Mouse (Mus musculus): ENCODE data around the gene Kank4. TPM values are rescaled to one million over a fixed set of nuclear protein-coding genes. Genes with fewer than 3 reads are reported as not detected.

Gene Kank4
- polyA plus RNA-seq, 1 experiment from 2014 or later: 0.98 TPM

DNA sequence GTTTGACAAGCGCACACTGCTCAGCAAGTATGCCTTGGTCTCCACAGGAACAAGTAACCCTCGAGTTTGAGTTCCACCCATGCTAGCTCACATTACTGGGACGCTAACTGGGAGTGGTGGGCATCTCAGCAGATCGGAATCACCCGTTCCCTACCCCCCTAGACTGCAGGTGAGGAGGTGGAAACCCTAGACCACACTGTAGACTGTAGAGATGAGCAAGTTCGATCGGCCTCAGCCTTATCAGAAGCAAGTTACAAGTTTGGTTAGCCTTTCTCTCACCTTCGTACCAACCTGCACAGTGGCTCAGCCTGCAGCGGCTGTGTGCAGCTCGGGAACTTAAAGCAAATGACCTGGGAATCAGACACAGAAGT, 98.8 kb downstream of the Kank4 start:
- 87% methylated on average over 10 of the region's 10 CpGs for WGBS
- ATAC-seq (no peak), DNase-seq (ENCODE audit: low spot score) (no peak)
- no peaks in the 10 kb centered on the region for H3K36me3 ChIP-seq (ENCODE audit: insufficient read depth, low read length)
- H3K4me2 ChIP-seq (replicated peaks; ENCODE audit: low read depth, low read length): no peak overlapping the region
- no peaks in the 10 kb centered on the region for H3K4me1 ChIP-seq (ENCODE audit: insufficient read depth, low read depth, low read length)
- no peak for TF ChIP-seq EP300 (IDR thresholded peaks at IDR 0.05)
- no peak for TF ChIP-seq CTCF (IDR thresholded peaks at IDR 0.05)
- H3K9ac ChIP-seq (replicated peaks; ENCODE audit: low read depth): no peak overlapping the region
- no peak overlapping the region for H3K4me3 ChIP-seq (ENCODE audit: low read depth, low read length)
- H3K27ac ChIP-seq (ENCODE audit: low read length): no peak overlapping the region
- H3K9me3 ChIP-seq (ENCODE audit: low read length): no peaks in the 10 kb centered on the region
- no peaks in the 10 kb centered on the region for H3K27me3 ChIP-seq (replicated peaks; ENCODE audit: insufficient read depth, low read length)

- TF ChIP-seq CTCF (IDR thresholded peaks at IDR 0.05) (no peak), EP300 (IDR thresholded peaks at IDR 0.05) (no peak)
- no peaks in the 10 kb centered on the region for H3K9me3 ChIP-seq (ENCODE audit: low read length)
- no peak overlapping the region for H3K4me3 ChIP-seq (ENCODE audit: low read depth, low read length)
- DNase-seq (ENCODE audit: low spot score) (no peak), ATAC-seq (no peak)
- WGBS: 81% methylated on average over 17 of the region's 17 CpGs
- no peak overlapping the region for H3K9ac ChIP-seq (replicated peaks; ENCODE audit: low read depth)
- no peaks in the 10 kb centered on the region for H3K4me1 ChIP-seq (ENCODE audit: insufficient read depth, low read depth, low read length)
- no peaks in the 10 kb centered on the region for H3K27me3 ChIP-seq (replicated peaks; ENCODE audit: insufficient read depth, low read length)
- H3K36me3 ChIP-seq (ENCODE audit: insufficient read depth, low read length): no peaks in the 10 kb centered on the region
- no peak overlapping the region for H3K4me2 ChIP-seq (replicated peaks; ENCODE audit: low read depth, low read length)
- H3K27ac ChIP-seq (ENCODE audit: low read length): no peak overlapping the region
These were observed 99.4 kb downstream of the Kank4 start for GRCm38 (mm10) chr4:98717735-98718546.

DNA sequence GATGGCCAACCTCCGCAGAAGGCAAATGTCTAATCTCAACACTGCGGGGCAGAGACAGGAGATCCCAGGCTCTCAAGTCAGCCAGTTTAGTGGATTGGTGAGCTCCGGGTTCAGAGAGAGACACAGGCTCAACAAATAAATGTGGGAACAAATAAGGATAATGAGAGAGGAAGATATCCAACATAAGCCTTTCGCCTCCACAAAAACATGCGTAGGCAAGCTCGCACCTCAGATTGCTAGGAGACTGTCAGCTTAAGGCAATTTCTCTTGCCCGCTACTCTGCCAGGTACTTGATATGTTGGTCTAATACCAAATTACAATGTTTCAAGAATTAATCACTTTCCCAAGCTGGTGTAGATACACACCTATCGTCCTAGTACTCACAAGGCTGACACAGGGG, 106.4 kb downstream of the Kank4 start:
- WGBS: 91% methylated on average over 8 of the region's 8 CpGs
- DNase-seq (ENCODE audit: low spot score) (no peak), ATAC-seq (no peak)
- H3K9ac ChIP-seq (replicated peaks; ENCODE audit: low read depth): no peak overlapping the region
- no peaks in the 10 kb centered on the region for H3K36me3 ChIP-seq (ENCODE audit: insufficient read depth, low read length)
- no peak overlapping the region for H3K27ac ChIP-seq (ENCODE audit: low read length)
- H3K4me3 ChIP-seq (ENCODE audit: low read depth, low read length): no peak overlapping the region
- no peaks in the 10 kb centered on the region for H3K27me3 ChIP-seq (replicated peaks; ENCODE audit: insufficient read depth, low read length)
- H3K4me1 ChIP-seq (ENCODE audit: insufficient read depth, low read depth, low read length): no peaks in the 10 kb centered on the region
- no peaks in the 10 kb centered on the region for H3K9me3 ChIP-seq (ENCODE audit: low read length)
- TF ChIP-seq EP300 (IDR thresholded peaks at IDR 0.05) (no peak), CTCF (IDR thresholded peaks at IDR 0.05) (no peak)
- no peak overlapping the region for H3K4me2 ChIP-seq (replicated peaks; ENCODE audit: low read depth, low read length)

Other genes with a start within 250 kb of the Kank4 start
- gene L1td1, start 90.8 kb downstream of the Kank4 start, polyA plus RNA-seq (2015; fragmentation: Nextera tagmentation; extraction: Ambion mirVana): not detected in 2 replicates
- gene I0C0044D17Rik, start 6.3 kb upstream of the Kank4 start, polyA plus RNA-seq (2015; fragmentation: Nextera tagmentation; extraction: Ambion mirVana): not detected in 2 replicates
- gene Usp1, start 106.3 kb upstream of the Kank4 start, polyA plus RNA-seq (2015; fragmentation: Nextera tagmentation; extraction: Ambion mirVana): 37.7 and 39.9 TPM in 2 replicates
- gene Angptl3, start 213.4 kb upstream of the Kank4 start, polyA plus RNA-seq (2015; fragmentation: Nextera tagmentation; extraction: Ambion mirVana): 0.61 and 0.75 TPM in 2 replicates

Data from lung, postnatal 0 days (tissue).